10 mouse cellular contexts compared by ENCODE assay signal in genomic region chr9:55236235-55237165, GRCm38 (mm10).
"Had no signal": no experiment of that assay in that cellular context is flagged by ENCODE, and none has a peak within 500 bp of the region (broad histone marks: within the 10 kb centered on the region; RNA-seq: fewer than 3 reads in every experiment).

No protein-coding gene starts in this region.

- H3K4me3 ChIP-seq: intestine, embryonic 15.5 days; left cerebral cortex, adult 2 months; limb, embryonic 10.5 days; midbrain, embryonic 13.5 days had no signal

- H3K4me1 ChIP-seq: intestine, embryonic 15.5 days; limb, embryonic 10.5 days; midbrain, embryonic 13.5 days had no signal

- H3K9me3 ChIP-seq: intestine, embryonic 15.5 days; limb, embryonic 10.5 days; midbrain, embryonic 13.5 days had no signal

- H3K4me2 ChIP-seq: intestine, embryonic 15.5 days; midbrain, embryonic 13.5 days had no signal

- H3K27me3 ChIP-seq: intestine, embryonic 15.5 days; midbrain, embryonic 13.5 days had no signal

- ATAC-seq: intestine, embryonic 15.5 days; lung, postnatal 0 days; midbrain, embryonic 13.5 days had no signal

- H3K36me3 ChIP-seq: intestine, embryonic 15.5 days; limb, embryonic 10.5 days; midbrain, embryonic 13.5 days had no signal

- H3K27ac ChIP-seq: intestine, embryonic 15.5 days; left cerebral cortex, adult 2 months; limb, embryonic 10.5 days; liver, embryonic 14.5 days; midbrain, embryonic 13.5 days; stomach, postnatal 0 days had no signal

- H3K9ac ChIP-seq: intestine, embryonic 15.5 days; liver, embryonic 14.5 days; midbrain, embryonic 13.5 days had no signal

- DNase-seq: lung, adult 2 months; lung, postnatal 36 days; right cerebral cortex, postnatal 14 days had no signal
